Mouse (Mus musculus) forebrain, embryonic 12.5 days (tissue): Measurements from ENCODE around the gene Map4. TPM values are rescaled to one million over a fixed set of nuclear protein-coding genes. Genes with fewer than 3 reads are reported as not detected.

ENCODE experiments used
- ATAC-seq: fragments of 200-750 bp; cut with Nextera tagmentation; 2 replicates; pipeline ENCODE4 v1.8.0; 2017; ENCODE audit warnings: moderate TSS enrichment; ENCODE audit not compliant: low FRiP score
- H3K27ac ChIP-seq: fragments of 300-500 bp; sonication (generic); 2 replicates; pipeline ENCODE4 v1.5.1; 2016; ENCODE audit warnings: mild to moderate bottlenecking
- H3K27me3 ChIP-seq: fragments of 300-500 bp; sonication (generic); 2 replicates; pipeline ENCODE4 v1.6.1; 2016; ENCODE audit warnings: mild to moderate bottlenecking
- H3K36me3 ChIP-seq: fragments of 300-500 bp; sonication (generic); replicated peaks from 2 replicates; pipeline ENCODE4 v1.6.1; 2016; ENCODE audit warnings: mild to moderate bottlenecking
- H3K4me1 ChIP-seq: fragments of 300-500 bp; sonication (generic); 2 replicates; pipeline ENCODE4 v1.6.1; 2016
- H3K4me2 ChIP-seq: fragments of 300-500 bp; sonication (generic); 2 replicates; pipeline ENCODE4 v1.6.1; 2016; ENCODE audit warnings: mild to moderate bottlenecking, moderate library complexity
- H3K4me3 ChIP-seq: fragments of 300-500 bp; sonication (generic); replicated peaks from 2 replicates; pipeline ENCODE4 v1.5.1; 2016; ENCODE audit warnings: mild to moderate bottlenecking
- H3K9ac ChIP-seq: fragments of 300-500 bp; sonication (generic); 2 replicates; pipeline ENCODE4 v1.6.1; 2016; ENCODE audit warnings: mild to moderate bottlenecking
- H3K9me3 ChIP-seq: fragments of 300-500 bp; sonication (generic); 2 replicates; pipeline ENCODE4 v1.6.1; 2016
- WGBS: fragments of 180-500 bp; shearing (Covaris S2); methylation state at CpG from one replicate; pipeline ENCODE4 v1.1.7; 2016; 5-methylcytosine and 5-hydroxymethylcytosine counted together
- polyA plus RNA-seq: library from polyadenylated mRNA; unstranded; fragments of >200 nt; fragmentation: Nextera tagmentation; extraction: Ambion mirVana; gene quantifications from 2 replicates; pipeline ENCODE4 v1.2.1, GENCODE M21; 2016

Gene Map4
- polyA plus RNA-seq, result 94.5 and 112 TPM in 2 replicates

DNA sequence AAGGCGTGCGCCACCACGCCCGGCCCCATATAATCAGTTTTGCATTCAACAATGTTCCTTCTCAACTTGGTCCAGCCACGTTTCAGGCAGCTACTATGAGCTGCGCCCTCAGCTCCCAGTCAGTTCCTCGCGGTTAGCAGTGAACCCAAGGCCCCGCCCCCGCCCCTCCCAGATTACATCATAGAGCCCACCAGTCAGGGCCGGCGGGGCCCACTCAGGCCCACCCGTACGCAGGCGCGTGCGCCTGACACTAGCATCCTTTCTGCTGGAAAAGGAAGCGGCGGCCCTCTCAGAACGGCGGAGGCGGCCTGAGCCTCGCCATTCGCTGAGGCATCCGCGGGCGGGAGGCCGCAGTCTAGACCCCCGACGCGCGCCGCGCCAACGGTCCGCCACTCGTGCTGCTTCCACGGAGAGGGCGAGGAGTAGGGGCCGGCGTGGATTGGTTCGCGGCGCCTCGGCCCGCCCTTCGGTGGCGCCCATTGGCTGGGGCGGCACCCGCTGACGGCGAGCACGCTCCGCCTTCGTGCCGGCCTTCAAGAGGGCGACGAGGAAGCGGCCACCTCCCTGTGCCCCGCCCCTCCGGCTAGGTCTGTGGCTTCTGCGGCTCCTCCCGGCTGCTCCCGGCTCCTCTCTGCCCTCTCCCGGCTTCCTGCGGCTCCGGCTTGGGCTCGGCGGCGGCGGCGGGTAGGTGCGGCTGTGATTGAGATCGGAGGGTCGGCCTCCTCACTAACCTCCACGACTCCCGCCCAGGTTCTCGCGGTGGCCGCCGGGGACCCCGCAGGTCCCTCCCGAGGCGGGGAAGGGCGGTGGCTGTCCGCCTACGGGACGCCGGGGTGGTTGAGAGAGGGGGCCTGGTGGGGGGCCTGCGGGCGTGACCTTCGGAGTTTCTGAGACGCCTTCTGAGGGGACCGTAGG lies at the start of gene Map4:
Map4 (plus strand) TSS at position 204 of the 915 bp plus-strand sequence.
- H3K27ac ChIP-seq, result peak within 1 kb of the TSS; percentile 97
- H3K27me3 ChIP-seq, result no peaks in the 10 kb centered on the region
- peak within 1 kb of the TSS; percentile 70 for H3K4me3 ChIP-seq
- peak; percentile 99 for ATAC-seq
- no peaks in the 10 kb centered on the region for H3K36me3 ChIP-seq
- H3K4me2 ChIP-seq, result peak within 1 kb of the TSS; percentile 82
- H3K9ac ChIP-seq, result peak within 1 kb of the TSS; percentile 73
- H3K4me1 ChIP-seq, result peaks cover 16% of the 10 kb centered on the region
- H3K9me3 ChIP-seq, result no peaks in the 10 kb centered on the region
- WGBS, result under 1% methylated on average over 87 of the region's 94 CpGs

DNA sequence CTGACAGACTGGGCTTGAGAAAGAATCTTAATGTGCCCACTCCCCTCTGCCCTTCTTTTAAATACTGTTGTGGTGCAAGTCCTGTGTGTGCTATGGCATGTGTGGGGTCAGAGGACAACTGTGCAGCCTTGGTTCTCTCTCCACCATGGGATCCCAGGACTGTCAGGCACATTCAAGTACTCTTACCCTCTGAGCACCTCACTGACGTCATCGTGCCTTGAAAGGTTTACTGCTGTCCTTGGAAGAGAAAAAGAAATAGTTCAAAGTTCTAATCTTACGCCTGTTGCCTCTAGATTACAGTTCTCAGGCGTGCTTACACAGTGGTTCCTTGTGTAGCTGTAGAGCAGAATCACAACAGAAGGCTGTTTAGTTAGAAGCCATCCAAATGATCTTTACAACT lies 45.0 kb upstream of the Map4 start:
- ATAC-seq, result no peak
- no peaks in the 10 kb centered on the region for H3K4me1 ChIP-seq
- no peak overlapping the region for H3K4me2 ChIP-seq
- H3K9me3 ChIP-seq, result no peaks in the 10 kb centered on the region
- peaks cover 100% of the 10 kb centered on the region for H3K36me3 ChIP-seq
- no peak overlapping the region for H3K9ac ChIP-seq
- no peak overlapping the region for H3K27ac ChIP-seq
- H3K4me3 ChIP-seq, result no peak overlapping the region
- no peaks in the 10 kb centered on the region for H3K27me3 ChIP-seq
- WGBS, result 86% methylated on average over 4 of the region's 4 CpGs

DNA sequence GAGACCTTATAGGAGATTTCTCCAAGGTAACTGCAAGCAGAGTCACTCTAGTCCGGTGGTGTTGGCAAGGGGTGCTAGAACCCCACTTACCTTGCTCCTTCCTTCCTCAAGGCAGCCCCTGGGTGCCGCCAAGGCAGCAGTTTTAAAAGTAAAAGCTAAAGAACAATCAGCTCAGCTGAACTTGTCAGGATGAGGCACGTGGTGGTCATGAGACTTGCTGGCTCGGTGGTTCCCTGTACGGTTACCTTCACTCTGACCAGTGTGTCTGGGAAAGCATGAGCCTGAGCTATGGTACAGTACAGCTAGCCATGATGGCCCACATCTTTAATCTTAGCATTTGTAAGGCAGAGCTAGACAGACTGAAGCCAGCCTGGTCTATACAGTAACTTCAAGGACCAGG lies 43.9 kb upstream of the Map4 start:
- Histone ChIP-seq H3K9me3 (no peaks in the 10 kb centered on the region), H3K9ac (no peak overlapping the region), H3K27me3 (no peaks in the 10 kb centered on the region), H3K4me2 (no peak overlapping the region), H3K4me3 (no peak overlapping the region), H3K4me1 (no peaks in the 10 kb centered on the region), H3K27ac (no peak overlapping the region), H3K36me3 (peaks cover 100% of the 10 kb centered on the region)
- WGBS, result 93% methylated on average over 5 of the region's 5 CpGs
- no peak for ATAC-seq

DNA sequence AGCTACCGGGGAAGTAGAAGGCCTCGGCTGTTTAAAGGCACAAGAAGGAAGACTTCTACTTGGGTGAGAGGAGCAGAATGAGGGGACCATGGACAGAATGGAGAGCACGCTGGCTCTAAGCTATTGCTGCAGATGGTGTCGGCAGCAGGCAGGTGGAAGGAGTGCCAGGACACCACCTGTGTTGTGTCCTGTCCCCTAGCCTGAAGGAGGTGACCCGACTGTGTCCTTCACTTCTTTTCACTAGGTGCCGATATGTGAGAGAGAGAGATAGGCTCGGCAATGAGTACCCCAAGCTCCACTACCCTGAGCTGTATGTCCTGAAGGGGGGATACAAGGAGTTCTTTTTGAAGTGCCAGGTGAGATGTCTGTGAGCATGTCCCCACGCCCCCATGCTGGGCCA lies 39.8 kb upstream of the Map4 start:
- H3K27me3 ChIP-seq, result no peaks in the 10 kb centered on the region
- no peak overlapping the region for H3K9ac ChIP-seq
- H3K36me3 ChIP-seq, result peaks cover 87% of the 10 kb centered on the region
- 88% methylated on average over 8 of the region's 8 CpGs for WGBS
- no peak overlapping the region for H3K4me2 ChIP-seq
- H3K4me1 ChIP-seq, result peaks cover 6% of the 10 kb centered on the region
- no peak for ATAC-seq
- H3K27ac ChIP-seq, result no peak overlapping the region
- H3K9me3 ChIP-seq, result no peaks in the 10 kb centered on the region
- H3K4me3 ChIP-seq, result no peak overlapping the region

DNA sequence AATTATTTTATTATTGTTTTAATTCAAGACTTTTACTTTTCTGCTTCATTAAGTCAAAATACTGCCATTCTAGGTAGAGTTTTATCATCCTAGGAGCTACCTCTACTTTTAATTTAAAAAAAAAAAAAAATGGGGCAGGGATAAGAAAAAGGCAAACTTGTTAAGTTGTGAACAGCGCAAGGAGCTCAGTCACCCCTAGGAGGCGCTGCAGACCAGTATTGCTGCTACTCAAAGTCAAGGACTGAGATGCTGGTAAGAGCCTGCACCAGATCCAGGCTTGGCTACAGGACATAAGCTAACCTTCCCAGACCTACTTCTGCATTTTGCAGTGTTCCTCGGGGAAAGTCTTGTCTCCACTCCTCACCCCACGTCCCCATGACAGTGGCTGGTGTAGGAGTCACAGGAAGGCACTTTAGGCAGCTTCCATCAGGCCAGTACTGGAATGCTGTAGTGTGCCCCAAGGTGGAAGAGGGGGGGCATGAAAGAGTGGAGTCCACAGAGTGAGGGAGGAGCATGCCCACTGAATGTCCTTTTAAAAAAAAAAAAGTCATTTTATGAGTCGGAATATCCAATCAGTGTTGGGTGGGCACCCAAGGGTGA lies 38.5 kb upstream of the Map4 start:
- ATAC-seq, result peak; percentile 52; the same call in 1 of the 2 replicates
- Histone ChIP-seq H3K9me3 (no peaks in the 10 kb centered on the region), H3K36me3 (peaks cover 79% of the 10 kb centered on the region), H3K9ac (no peak overlapping the region), H3K27me3 (no peaks in the 10 kb centered on the region), H3K4me1 (peaks cover 6% of the 10 kb centered on the region), H3K27ac (no peak overlapping the region), H3K4me2 (no peak overlapping the region), H3K4me3 (no peak overlapping the region)
- 76% methylated on average over 5 of the region's 5 CpGs for WGBS

DNA sequence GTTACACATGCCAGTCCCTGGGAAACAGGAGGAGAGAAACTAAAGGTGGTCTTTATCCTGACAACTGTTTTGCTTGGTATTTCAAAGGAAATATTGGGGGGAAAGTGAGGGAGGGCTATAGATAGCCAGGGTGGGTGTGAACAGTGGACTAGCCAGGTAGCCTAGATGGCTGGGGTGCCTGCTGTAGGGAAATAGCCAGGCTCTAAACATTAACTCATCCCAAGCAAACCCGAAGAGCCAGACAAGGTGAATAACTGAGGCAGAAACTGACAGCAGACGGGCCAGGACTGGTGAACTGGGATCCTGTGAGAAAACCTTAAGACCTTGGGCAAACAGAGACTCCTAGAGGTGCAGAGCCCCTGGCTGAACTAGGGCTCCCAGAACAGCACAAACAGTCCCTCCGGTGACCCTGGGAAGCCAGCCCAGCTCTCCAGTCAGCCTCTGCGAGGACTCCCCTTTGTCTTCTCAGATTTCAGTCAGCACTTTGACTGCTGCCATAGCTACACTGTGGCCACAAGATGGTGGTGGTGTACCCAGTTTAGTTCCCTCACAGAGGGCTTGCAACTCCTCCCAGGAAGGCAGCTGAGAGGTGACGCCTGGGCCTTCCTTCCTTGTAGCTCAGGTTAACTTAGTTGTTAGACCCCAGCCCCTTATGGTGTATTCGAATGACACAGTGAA lies 36.7 kb upstream of the Map4 start:
- H3K27ac ChIP-seq, result peak overlapping the region; percentile 68
- peaks cover 61% of the 10 kb centered on the region for H3K36me3 ChIP-seq
- no peaks in the 10 kb centered on the region for H3K27me3 ChIP-seq
- H3K4me1 ChIP-seq, result peaks cover 6% of the 10 kb centered on the region
- H3K4me2 ChIP-seq, result no peak overlapping the region
- 46% methylated on average over 6 of the region's 6 CpGs for WGBS
- H3K9me3 ChIP-seq, result no peaks in the 10 kb centered on the region
- peak; percentile 77 for ATAC-seq
- H3K9ac ChIP-seq, result 0 out of 2 replicates have a peak overlapping the region, but pooled peaks have one; percentile 29
- H3K4me3 ChIP-seq, result no peak overlapping the region

DNA sequence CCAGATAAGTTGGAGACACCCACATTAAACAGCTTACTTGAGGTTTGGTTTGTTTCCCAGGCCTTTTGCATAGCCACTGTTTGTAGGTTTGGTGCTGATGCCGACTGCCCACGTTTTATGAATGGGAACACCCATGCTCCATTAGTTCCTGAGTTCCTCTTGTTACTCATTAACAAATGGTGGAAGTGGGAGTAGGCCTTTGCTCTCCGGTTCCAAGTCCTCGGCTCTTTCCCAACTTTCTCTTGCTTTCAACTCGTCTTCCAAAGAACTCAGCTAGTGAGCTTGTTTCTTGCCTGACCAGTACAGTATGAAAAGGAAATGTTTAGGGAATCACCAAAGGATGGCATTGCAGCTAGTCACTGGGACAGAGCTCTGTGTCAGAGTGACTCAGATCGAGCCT lies 35.7 kb upstream of the Map4 start:
- no peak overlapping the region for H3K4me3 ChIP-seq
- ATAC-seq, result no peak
- peaks cover 51% of the 10 kb centered on the region for H3K36me3 ChIP-seq
- no peaks in the 10 kb centered on the region for H3K9me3 ChIP-seq
- H3K4me1 ChIP-seq, result peaks cover 6% of the 10 kb centered on the region
- H3K4me2 ChIP-seq, result no peak overlapping the region
- no peak overlapping the region for H3K27ac ChIP-seq
- H3K9ac ChIP-seq, result no peak overlapping the region
- no peaks in the 10 kb centered on the region for H3K27me3 ChIP-seq
- WGBS, result 87% methylated on average over 6 of the region's 6 CpGs

DNA sequence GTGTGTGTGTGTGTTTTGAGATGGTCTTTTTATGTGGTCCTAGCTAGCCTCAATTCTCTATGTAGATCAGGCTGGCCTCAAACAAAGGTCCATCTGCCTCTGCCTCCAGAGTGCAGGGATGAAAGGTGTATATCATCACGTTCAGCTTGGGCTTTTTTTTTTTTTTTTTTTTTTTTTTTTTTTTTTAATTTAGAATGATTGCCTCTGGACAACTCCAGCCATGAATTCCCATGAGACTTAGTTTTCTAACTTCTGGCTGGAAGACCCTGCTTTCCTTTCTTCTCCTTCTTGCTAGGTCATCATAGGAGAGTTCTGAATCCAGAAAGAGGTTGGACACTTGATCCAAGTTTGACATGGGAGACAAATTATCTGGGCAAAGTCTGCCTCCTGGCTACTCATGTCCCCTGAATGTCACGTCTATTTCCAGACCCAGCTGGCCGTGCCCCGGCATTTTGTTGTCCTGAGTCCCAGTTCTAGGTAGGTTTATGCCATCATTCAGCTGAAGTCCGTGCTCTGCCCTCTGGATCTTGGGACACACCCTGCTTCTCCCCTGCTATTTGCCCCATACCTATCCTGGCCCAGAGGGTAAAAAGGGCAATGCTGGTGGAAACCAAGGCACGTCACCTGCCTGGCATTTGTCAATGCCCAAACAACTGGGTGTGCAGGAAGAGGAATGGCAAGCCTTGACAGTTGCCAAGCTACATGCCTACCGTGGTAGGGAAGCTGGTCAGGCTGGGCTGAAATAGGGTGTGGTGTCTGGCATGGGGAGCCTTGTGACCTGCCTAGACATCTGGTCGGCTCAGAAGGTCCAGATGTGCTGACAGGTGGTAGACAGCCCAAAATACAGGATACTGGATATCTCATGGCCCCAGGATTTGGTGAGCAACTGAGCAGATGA lies 34.8 kb upstream of the Map4 start:
- Histone ChIP-seq H3K36me3 (peaks cover 42% of the 10 kb centered on the region), H3K4me2 (no peak overlapping the region), H3K27me3 (no peaks in the 10 kb centered on the region), H3K4me3 (no peak overlapping the region), H3K9me3 (no peaks in the 10 kb centered on the region), H3K27ac (no peak overlapping the region), H3K9ac (no peak overlapping the region), H3K4me1 (peaks cover 6% of the 10 kb centered on the region)
- no peak for ATAC-seq
- 84% methylated on average over 8 of the region's 8 CpGs for WGBS

DNA sequence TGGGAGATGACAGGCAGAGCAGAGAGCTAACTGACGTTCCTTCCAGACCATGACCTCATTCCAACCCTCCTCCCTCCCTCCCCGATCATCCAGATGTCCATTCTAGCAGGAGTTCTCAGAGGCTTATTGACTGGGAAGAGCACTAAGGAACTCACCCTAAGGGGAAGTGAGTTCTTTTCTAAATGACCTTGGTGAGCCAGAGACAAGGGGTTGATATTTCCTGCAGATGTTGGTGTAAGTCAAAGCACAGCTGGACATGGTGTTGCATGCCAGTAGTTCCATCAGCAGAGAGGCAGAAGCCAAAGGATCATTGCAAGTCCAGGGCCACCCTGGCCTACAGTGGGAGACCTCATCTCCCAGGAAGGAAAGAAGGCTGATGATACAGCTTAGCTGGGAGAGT lies 33.2 kb upstream of the Map4 start:
- Histone ChIP-seq H3K4me2 (no peak overlapping the region), H3K4me1 (peaks cover 6% of the 10 kb centered on the region), H3K9ac (no peak overlapping the region), H3K4me3 (no peak overlapping the region), H3K27ac (no peak overlapping the region), H3K36me3 (peaks cover 29% of the 10 kb centered on the region), H3K27me3 (no peaks in the 10 kb centered on the region), H3K9me3 (no peaks in the 10 kb centered on the region)
- WGBS, result 75% methylated on average over 2 of the region's 2 CpGs
- no peak for ATAC-seq

DNA sequence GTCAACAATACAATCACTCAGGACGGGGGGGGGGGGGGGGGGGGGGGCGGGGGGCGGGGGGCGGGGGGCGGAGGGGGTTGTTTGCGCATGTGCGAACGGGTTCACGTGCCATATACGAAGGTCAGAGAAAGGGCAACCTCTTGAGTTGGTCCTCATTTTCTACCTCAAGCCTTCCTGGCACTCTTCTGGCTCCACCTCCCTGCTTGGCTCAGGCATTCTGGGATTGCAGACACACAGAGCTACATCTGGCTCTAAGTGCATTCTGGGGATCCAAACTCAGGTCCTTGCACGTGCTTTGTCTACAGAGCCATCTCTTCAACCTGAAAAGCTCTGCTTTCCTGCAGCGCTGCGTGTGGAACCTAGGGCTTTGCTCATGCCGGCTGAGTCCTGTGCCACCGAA lies 31.9 kb upstream of the Map4 start:
- 68% methylated on average over 12 of the region's 15 CpGs for WGBS
- ATAC-seq, result no peak
- no peak overlapping the region for H3K4me3 ChIP-seq
- H3K36me3 ChIP-seq, result peaks cover 15% of the 10 kb centered on the region
- no peak overlapping the region for H3K27ac ChIP-seq
- no peaks in the 10 kb centered on the region for H3K9me3 ChIP-seq
- H3K9ac ChIP-seq, result no peak overlapping the region
- H3K4me2 ChIP-seq, result no peak overlapping the region
- peaks cover 3% of the 10 kb centered on the region for H3K4me1 ChIP-seq
- H3K27me3 ChIP-seq, result no peaks in the 10 kb centered on the region

DNA sequence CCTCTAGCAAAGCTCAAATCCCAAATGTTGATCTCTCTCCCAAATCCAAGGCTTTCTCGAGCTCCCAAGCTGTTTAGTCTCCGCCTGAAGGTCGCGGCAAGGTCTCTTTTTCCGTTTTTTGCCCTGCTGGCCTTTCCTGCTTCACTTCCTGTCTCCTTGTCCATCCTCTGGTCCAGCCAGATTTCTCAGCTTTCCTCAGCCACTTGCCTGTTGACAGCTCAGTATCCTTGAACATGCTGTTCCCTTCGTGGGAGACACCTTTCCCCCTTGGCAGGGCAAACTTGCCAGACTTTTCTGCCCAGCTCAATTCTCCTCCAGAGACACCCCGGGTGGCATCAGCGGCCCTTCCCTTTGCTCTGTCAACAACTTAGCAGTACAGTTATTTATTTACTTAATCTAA lies 31.5 kb upstream of the Map4 start:
- Histone ChIP-seq H3K4me3 (no peak overlapping the region), H3K36me3 (peaks cover 15% of the 10 kb centered on the region), H3K4me1 (no peaks in the 10 kb centered on the region), H3K9ac (no peak overlapping the region), H3K27ac (no peak overlapping the region), H3K9me3 (no peaks in the 10 kb centered on the region), H3K27me3 (no peaks in the 10 kb centered on the region), H3K4me2 (no peak overlapping the region)
- no peak for ATAC-seq
- 82% methylated on average over 8 of the region's 8 CpGs for WGBS

DNA sequence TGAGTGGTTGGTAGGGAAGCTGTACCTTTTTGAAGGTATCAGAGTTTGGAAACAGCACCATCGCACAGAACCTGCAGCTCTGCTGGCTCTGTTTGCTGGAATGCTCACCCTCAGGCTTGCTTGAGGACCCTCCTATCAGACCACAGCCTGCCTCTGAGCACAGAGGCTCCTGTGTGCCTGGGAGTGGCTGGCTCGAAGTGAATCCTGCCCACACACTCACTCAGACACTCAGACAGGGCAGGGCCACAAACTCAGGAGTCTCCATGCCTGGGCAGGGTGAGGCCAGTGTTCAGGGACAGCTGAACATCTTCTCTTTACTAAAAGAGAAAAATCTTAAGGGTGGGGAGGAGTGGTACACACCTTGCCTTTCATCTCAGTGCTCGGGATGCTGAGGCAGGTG lies 30.7 kb upstream of the Map4 start:
- Histone ChIP-seq H3K27me3 (no peaks in the 10 kb centered on the region), H3K9ac (no peak overlapping the region), H3K4me3 (no peak overlapping the region), H3K36me3 (peaks cover 11% of the 10 kb centered on the region), H3K4me2 (no peak overlapping the region), H3K4me1 (no peaks in the 10 kb centered on the region), H3K9me3 (no peaks in the 10 kb centered on the region), H3K27ac (no peak overlapping the region)
- 89% methylated on average over 3 of the region's 3 CpGs for WGBS
- ATAC-seq, result no peak
